Mouse (Mus musculus) G1E (cell line): Measurements from ENCODE around the gene Ccdc82.

ENCODE experiments used
- CTCF ChIP-seq: IDR thresholded peaks from 2 replicates; pipeline ENCODE4 v1.5.1; 2012; ENCODE audit warnings: low read depth, low read length, inconsistent platforms, mixed read lengths
- GATA1 ChIP-seq: IDR thresholded peaks from 2 replicates; pipeline ENCODE4 v1.6.1; 2012; ENCODE audit warnings: borderline replicate concordance, low read length, inconsistent platforms, mixed read lengths
- GATA2 ChIP-seq: IDR thresholded peaks from 2 replicates; pipeline ENCODE4 v1.6.1; 2012; ENCODE audit warnings: low read depth, low read length, inconsistent platforms, borderline replicate concordance
- POLR2AphosphoS5 ChIP-seq: IDR thresholded peaks from 2 replicates; pipeline ENCODE4 v1.6.1; 2012; ENCODE audit warnings: low read depth, low read length, inconsistent platforms; ENCODE audit not compliant: insufficient replicate concordance
- TAL1 ChIP-seq: conservative IDR thresholded peaks from 2 replicates; pipeline ENCODE4 v1.6.1; 2012; ENCODE audit warnings: low read depth, low read length, inconsistent platforms, mixed read lengths

- TF ChIP-seq CTCF (no peak), TAL1 (no peak), POLR2AphosphoS5 (no peak), GATA1 (no peak), GATA2 (no peak)
Observed at GRCm38 (mm10) chr9:13308718-13309117, 62.0 kb downstream of the Ccdc82 start.
